Mouse (Mus musculus): ENCODE results near the gene Fhl1.

Fhl1 gene

GRCm38 (mm10) chrX:56731306-56732201 lies at the start of gene Fhl1:
Gene Fhl1, plus strand, starts transcription at chrX:56731787.
- peak; percentile 62 for DNase-seq (ENCODE audit: low spot score)

DNA sequence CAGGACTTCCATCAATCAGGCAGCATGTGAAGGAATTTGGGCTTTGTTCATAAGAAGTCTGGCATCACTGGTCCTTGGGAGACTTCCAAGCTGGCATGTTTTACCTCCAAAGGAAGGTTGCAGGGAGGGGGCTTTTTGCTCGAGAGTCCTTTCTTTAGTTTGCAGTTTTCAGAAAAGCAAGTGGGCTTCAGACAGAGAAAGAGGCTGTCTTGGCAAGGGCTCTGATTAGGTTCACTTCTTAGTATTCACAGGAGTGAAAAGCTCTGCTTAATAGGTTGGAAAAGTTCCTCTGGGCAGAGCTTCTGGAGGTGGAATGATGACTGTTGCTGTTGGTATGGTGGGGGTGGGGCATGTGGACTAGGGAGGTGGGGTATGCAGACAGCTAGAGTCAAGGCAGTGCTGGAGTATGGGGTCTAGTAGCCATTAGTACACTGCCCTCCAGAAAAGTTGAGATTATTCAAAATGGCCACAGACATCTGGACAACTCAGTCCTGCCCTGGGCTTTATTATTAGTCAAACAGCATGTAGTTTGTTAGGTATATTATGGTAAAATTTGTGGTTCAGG lies 49.3 kb upstream of the Fhl1 start:
- no peak for DNase-seq (ENCODE audit: low spot score)

GRCm38 (mm10) chrX:56683521-56683920 lies 48.1 kb upstream of the Fhl1 start:
- no peak for DNase-seq (ENCODE audit: low spot score)

DNA sequence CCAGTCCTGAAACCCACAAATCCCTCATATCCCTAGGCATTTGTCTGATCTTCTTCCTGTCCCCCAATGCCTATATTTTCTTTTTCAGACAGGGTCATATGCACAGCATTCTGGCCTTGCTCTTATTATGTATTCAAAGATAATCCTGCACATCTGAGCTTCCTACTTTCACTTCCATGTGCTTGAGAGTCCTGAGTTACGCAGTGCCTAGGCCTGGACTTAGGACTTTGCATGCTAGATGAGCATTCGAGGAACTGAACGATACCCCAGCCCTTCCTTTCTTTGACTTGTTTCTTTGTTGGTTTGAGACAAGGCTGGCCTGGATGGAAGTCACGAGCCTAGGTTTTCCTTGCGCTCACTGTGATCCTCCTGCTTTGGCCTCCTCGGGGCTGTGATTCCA lies 39.0 kb upstream of the Fhl1 start:
- no peak for DNase-seq (ENCODE audit: low spot score)

- no peak for DNase-seq (ENCODE audit: low spot score)
These were observed 37.0 kb upstream of the Fhl1 start for GRCm38 (mm10) chrX:56694539-56694938.

DNA sequence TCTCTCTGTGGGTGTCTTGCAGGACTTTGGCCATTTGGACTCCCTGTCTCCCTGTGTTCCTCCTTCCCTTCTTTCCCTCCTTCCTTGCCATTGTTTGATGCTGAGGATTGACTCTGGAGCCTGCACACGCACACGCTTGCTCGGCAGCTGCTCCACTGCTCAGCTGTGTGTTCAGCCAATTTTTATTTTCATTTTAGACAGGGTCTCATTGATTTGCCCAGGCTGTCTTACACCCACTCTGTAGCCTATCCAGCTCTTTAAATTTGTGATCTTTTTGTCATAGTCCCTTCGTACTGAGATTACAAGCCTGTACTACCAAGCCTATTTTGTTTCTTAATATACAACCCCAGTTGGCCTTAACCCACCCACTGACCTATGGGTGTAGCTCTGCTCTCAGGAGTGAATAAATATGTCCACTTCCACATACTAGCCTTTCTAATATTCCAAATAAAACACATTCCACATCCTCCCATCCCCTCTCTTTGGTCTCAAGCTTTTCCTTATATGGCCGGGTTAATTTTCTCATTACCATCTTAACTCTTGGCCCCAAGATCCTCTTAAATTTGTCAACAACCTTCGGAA lies 34.3 kb upstream of the Fhl1 start:
- DNase-seq (ENCODE audit: low spot score), result no peak

- DNase-seq (ENCODE audit: low spot score), result no peak
These were observed 33.7 kb upstream of the Fhl1 start for GRCm38 (mm10) chrX:56697886-56698285.

GRCm38 (mm10) chrX:56701261-56701660 lies 30.3 kb upstream of the Fhl1 start:
- no peak for DNase-seq (ENCODE audit: low spot score)

GRCm38 (mm10) chrX:56703965-56704562 lies 27.5 kb upstream of the Fhl1 start:
- DNase-seq (ENCODE audit: low spot score), result no peak

- no peak for DNase-seq (ENCODE audit: low spot score)
These were observed 22.8 kb upstream of the Fhl1 start for GRCm38 (mm10) chrX:56708592-56709370.

DNA sequence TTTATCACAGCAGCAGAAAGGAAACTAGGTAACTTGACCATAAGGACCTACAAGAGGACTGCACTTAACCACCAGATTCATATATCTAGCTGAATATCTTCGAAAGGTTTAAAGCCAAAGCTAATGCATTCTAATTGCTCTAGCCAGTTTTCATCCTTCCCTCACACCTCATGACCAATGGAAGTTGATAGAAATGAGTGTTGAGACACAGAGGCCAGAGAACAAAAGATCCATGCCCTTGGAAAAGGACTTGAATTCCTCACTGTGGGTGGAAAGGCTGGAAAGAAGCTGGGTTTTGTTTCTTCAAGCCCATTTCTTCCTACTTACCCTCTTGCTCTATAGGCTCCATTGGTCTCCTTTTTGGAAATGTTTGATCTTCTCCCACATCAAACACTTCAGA lies 21.1 kb upstream of the Fhl1 start:
- DNase-seq (ENCODE audit: low spot score), result no peak

GRCm38 (mm10) chrX:56712666-56713065 lies 18.9 kb upstream of the Fhl1 start:
- no peak for DNase-seq (ENCODE audit: low spot score)

- no peak for DNase-seq (ENCODE audit: low spot score)
These were observed 9.0 kb upstream of the Fhl1 start for GRCm38 (mm10) chrX:56722559-56722958.

DNA sequence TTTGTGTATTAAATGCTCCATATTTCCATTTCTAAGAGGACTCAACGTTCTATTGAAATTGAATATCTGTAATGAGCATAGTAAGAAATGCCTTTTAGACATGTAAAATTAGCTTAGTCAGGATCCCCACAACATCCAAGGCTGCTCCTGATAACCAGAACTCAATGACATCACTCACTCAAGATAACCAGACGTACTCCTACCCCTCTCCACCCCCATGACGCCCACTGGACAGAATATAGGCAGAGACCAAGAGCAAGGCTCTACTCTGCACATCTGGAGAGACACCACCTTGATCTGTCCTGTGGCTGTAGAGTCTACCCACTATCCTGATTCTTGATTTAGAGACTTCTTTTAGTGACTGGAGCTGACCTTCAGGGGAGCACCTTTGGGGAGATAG lies 3.1 kb upstream of the Fhl1 start:
- DNase-seq (ENCODE audit: low spot score), result no peak

DNA sequence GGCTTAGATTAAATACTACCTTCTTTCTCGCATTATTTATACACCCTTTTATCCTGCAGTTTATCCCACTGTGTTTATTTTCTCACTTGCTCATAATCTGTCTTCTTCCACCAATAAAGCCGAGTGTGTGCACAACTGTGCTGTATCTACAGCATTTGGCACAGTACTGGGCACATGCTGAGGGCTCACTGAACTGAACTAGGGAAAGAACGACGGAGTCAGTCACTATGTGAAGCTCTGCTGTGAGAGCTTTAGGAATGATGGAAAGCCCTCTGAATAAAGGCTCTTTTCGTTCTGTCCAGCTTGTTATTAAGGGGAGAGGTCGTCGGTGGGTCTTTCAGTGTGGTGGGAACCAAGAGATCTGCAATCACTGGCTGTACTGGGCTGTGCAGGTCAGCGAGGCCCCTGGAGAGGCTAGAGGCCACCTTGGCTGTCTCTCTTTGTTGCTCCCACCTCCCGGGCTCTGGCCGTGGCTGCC lies 720 bp upstream of the Fhl1 start:
- no peak for DNase-seq (ENCODE audit: low spot score)

DNA sequence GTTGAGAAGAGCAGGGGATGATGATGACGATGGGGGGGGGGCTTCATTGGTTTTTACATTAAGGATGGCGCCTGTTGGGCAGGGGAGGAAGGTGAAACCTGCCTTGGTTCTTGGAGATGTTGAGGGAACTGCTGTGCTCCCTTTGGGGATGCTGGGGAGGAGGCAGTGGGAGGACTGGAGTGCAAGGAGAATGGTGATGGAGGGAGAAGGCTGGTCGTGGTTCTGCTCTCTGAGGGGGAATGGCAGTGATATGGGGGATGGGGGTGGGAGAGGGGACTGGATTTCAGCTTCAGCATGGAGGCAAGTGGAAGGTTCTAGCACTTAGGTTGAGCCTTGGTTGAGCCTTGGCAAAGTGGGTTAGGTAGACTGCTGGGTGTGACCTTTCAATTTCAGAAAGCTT lies 814 bp downstream of the Fhl1 start:
- DNase-seq (ENCODE audit: low spot score), result no peak

DNA sequence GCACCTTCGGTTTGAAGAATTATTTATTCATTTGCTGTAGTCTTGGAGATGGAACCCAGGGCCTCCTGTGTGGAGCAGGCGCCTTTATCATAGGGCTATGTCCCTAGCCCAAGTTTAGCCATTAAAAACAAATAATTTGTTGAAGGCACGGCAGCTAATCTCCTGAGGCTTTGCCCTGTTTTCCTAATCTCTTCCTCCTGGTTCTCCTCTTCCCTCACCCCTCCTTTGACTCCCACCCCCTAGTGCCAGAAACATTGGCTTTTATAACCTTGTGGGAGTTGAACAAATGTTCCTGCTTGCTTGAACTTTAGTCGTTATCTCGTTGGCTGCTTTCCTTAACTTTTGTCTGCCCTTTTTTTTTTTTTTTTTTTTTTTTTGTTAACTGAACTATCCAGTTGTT lies 2.8 kb downstream of the Fhl1 start:
- DNase-seq (ENCODE audit: low spot score), result peak; percentile 29

DNA sequence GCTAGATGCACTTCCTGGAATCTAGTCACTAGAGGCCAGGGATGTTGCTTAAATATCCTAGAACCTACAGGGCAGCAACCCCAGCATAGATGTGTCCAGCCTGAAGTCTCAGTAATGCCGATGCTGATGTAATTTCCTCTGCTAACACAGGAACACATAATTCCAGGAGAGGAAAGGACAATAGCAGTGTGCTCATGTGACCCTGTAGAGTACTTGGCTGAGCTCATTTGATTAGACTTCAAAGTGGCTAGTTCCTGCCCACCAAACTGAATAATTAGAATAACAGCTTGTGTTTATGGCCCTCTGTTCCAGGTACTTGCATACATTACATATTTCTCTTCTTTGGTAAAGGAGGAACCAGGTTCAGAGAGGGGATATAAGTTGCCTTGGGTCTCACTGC lies 4.6 kb downstream of the Fhl1 start:
- DNase-seq (ENCODE audit: low spot score), result no peak

DNA sequence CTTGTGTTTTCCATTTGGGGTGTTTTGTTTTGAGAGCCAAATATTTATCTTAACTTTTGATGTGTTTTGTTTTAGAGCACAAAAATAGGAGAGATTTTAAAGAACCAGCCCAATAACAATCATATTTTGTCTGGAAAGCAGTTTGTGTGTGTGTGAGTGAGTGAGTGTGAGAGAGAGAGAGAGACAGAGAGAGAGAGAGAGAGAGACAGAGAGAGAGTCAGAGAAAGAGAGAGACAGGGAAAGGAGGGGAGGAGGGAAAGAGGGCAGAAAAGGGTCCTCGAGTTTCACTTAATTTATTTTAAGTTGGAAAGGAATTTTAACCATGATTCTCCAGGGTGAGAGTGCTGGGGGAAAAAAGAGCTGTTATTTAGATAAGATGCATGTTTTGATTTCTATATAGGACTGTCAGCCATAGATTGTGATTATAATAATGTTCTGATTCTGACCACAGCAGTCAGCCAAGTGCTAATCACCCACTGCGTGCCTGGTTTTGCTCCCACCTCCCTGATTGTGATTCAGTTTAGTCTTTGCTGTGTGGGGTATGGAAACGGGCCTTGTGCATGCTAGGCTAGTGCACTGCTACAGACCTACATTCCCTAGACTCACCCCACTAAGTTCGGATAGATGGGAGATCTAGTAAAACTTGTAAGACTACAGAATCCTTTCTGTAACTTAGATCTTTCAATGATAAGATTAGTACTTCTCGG lies 6.4 kb downstream of the Fhl1 start:
- no peak for DNase-seq (ENCODE audit: low spot score)

DNA sequence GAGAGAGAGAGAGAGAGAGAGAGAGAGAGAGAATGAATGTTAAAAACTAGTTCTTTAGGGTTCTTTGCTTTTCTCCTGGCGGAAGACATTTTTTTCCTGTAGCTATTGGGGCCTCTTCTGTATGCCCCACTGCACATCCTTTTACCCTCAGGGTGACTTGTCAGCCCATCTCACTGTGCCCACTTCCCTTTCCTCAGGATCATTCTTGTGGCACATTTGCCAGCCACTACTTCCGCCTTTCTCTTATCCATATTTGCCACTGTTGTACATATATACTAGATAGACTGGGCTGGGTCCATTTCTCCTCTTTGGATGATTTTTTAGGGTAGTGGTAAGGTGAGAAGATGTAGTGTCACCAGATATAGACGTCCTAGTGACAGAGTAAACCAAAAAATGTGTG lies 9.8 kb downstream of the Fhl1 start:
- DNase-seq (ENCODE audit: low spot score), result no peak

GRCm38 (mm10) chrX:56751536-56751935 lies 19.9 kb downstream of the Fhl1 start:
- no peak for DNase-seq (ENCODE audit: low spot score)
